Mouse (Mus musculus): Measurements from ENCODE around the gene Cyp4b1. TPM values are rescaled to one million over a fixed set of nuclear protein-coding genes. Genes with fewer than 3 reads are reported as not detected.
"Not testable (repeated sequence)": the region's sequence is repeated elsewhere in the genome, so short reads cannot be mapped to it uniquely, and the experiment has no call there.

Cyp4b1 gene
- total RNA-seq (2014; rRNA removed; ENCODE audit: low replicate concordance) = 8.7 and 14.5 TPM in 2 replicates
- 8.7 and 9.4 TPM in 2 replicates for polyA plus RNA-seq (2015; fragmentation: Nextera tagmentation; extraction: Ambion mirVana)

DNA sequence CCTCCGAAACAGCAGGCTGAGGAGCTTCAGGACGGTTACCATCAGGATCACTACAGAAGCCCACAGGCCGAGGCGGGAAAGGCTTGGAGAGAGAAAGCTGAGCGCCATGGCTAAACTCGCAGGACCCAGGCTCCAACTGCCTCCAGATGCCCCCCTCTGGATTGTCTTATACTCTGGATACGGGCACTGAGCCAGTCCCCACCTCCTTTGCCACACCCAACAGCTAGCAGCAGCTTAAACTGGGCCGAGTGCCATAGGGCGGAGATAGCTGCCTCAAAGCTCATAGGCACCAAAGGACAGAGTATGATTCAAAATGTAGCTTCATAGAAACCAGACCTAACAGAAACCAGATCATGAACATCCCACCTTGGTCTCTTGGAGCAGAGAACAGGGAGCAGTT, at the start of gene Cyp4b1:
TSS of gene Cyp4b1 (minus strand) at position 144 of the 400 bp plus-strand sequence.
- no peaks in the 10 kb centered on the region for H3K27me3 ChIP-seq (ENCODE audit: control insufficient read depth, insufficient read depth, low read length)
- no peak within 1 kb of the TSS for H3K9ac ChIP-seq (replicated peaks; ENCODE audit: low read depth, low read length)
- WGBS = 66% methylated on average over 9 of the region's 9 CpGs
- H3K4me1 ChIP-seq (ENCODE audit: control insufficient read depth, insufficient read depth) = peaks cover 7% of the 10 kb centered on the region; the same call in 1 of the 2 replicates
- H3K36me3 ChIP-seq (replicated peaks; ENCODE audit: control insufficient read depth, insufficient read depth, low read length) = no peaks in the 10 kb centered on the region
- H3K9me3 ChIP-seq (replicated peaks; ENCODE audit: control insufficient read depth, low read length) = no peaks in the 10 kb centered on the region
- H3K4me3 ChIP-seq (ENCODE audit: low read depth, low read length) = no peak within 1 kb of the TSS
- H3K27ac ChIP-seq (ENCODE audit: low read depth) = no peak within 1 kb of the TSS
- DNase-seq (ENCODE audit: low spot score) = peak; percentile 60
- TF ChIP-seq EP300 (IDR thresholded peaks at IDR 0.05; ENCODE audit: low read depth) (no peak), CTCF (IDR thresholded peaks at IDR 0.05; ENCODE audit: low read depth) (no peak)
- H3K4me2 ChIP-seq (ENCODE audit: low read depth, low read length) = no peak within 1 kb of the TSS
- peak; percentile 53 for ATAC-seq (ENCODE audit: insufficient read depth, low read depth)

- no peaks in the 10 kb centered on the region for H3K4me1 ChIP-seq (ENCODE audit: control insufficient read depth, insufficient read depth)
- H3K9ac ChIP-seq (replicated peaks; ENCODE audit: low read depth, low read length) = no peak overlapping the region
- TF ChIP-seq CTCF (IDR thresholded peaks at IDR 0.05; ENCODE audit: low read depth) (no peak), EP300 (IDR thresholded peaks at IDR 0.05; ENCODE audit: low read depth) (no peak)
- H3K4me2 ChIP-seq (ENCODE audit: low read depth, low read length) = no peak overlapping the region
- no peak overlapping the region for H3K4me3 ChIP-seq (ENCODE audit: low read depth, low read length)
- peak overlapping the region; percentile 34; the same call in 1 of the 2 replicates for H3K27ac ChIP-seq (ENCODE audit: low read depth)
- WGBS = 47% methylated on average over 4 of the region's 4 CpGs
- no peaks in the 10 kb centered on the region for H3K27me3 ChIP-seq (ENCODE audit: control insufficient read depth, insufficient read depth, low read length)
- ATAC-seq (ENCODE audit: insufficient read depth, low read depth) = no peak
- no peaks in the 10 kb centered on the region for H3K36me3 ChIP-seq (replicated peaks; ENCODE audit: control insufficient read depth, insufficient read depth, low read length)
- H3K9me3 ChIP-seq (replicated peaks; ENCODE audit: control insufficient read depth, low read length) = no peaks in the 10 kb centered on the region
- peak; percentile 6 for DNase-seq (ENCODE audit: low spot score)
These were observed 38.8 kb upstream of the Cyp4b1 start for GRCm38 (mm10) chr4:115686299-115686698.

GRCm38 (mm10) chr4:115659190-115659589, 11.7 kb upstream of the Cyp4b1 start:
- Histone ChIP-seq H3K4me3 (ENCODE audit: low read depth, low read length) (no peak overlapping the region), H3K27me3 (ENCODE audit: control insufficient read depth, insufficient read depth, low read length) (no peaks in the 10 kb centered on the region), H3K36me3 (replicated peaks; ENCODE audit: control insufficient read depth, insufficient read depth, low read length) (no peaks in the 10 kb centered on the region), H3K4me2 (ENCODE audit: low read depth, low read length) (no peak overlapping the region), H3K9ac (replicated peaks; ENCODE audit: low read depth, low read length) (no peak overlapping the region), H3K4me1 (ENCODE audit: control insufficient read depth, insufficient read depth) (peaks cover 6% of the 10 kb centered on the region; the same call in 1 of the 2 replicates), H3K27ac (ENCODE audit: low read depth) (no peak overlapping the region), H3K9me3 (replicated peaks; ENCODE audit: control insufficient read depth, low read length) (no peaks in the 10 kb centered on the region)
- no peak for TF ChIP-seq EP300 (IDR thresholded peaks at IDR 0.05; ENCODE audit: low read depth)
- no peak for TF ChIP-seq CTCF (IDR thresholded peaks at IDR 0.05; ENCODE audit: low read depth)
- ATAC-seq (ENCODE audit: insufficient read depth, low read depth) = no peak
- DNase-seq (ENCODE audit: low spot score) = no peak

DNA sequence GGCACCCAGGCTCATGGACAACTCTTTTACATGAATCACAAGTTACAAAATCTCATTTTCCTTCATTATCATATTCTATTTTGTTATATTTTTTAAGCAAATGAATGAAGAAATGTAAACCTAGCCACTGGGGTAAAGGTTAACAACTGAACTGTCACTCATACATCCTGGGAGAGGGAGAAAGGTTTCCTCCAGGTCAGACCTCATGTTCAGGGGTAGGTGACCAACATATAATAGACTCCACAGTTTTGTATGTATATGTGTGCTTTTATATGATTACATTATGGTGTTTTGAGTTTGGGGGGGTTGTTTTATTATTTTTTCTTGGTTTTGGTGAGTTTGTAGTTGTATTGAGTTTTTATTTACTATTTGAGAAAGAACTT, 10.3 kb upstream of the Cyp4b1 start:
- H3K4me2 ChIP-seq (ENCODE audit: low read depth, low read length) = peak overlapping the region; percentile 71; the same call in 1 of the 2 replicates

GRCm38 (mm10) chr4:115657104-115657866, 9.8 kb upstream of the Cyp4b1 start:
- H3K9me3 ChIP-seq (replicated peaks; ENCODE audit: control insufficient read depth, low read length) = no peaks in the 10 kb centered on the region
- H3K4me1 ChIP-seq (ENCODE audit: control insufficient read depth, insufficient read depth) = peaks cover 6% of the 10 kb centered on the region; the same call in 1 of the 2 replicates
- 0 out of 2 replicates have a peak overlapping the region, but pooled peaks have one; percentile 29 for H3K9ac ChIP-seq (replicated peaks; ENCODE audit: low read depth, low read length)
- peak overlapping the region; percentile 71 for H3K4me2 ChIP-seq (ENCODE audit: low read depth, low read length)
- no peaks in the 10 kb centered on the region for H3K27me3 ChIP-seq (ENCODE audit: control insufficient read depth, insufficient read depth, low read length)
- TF ChIP-seq CTCF (IDR thresholded peaks at IDR 0.05; ENCODE audit: low read depth) (no peak), EP300 (IDR thresholded peaks at IDR 0.05; ENCODE audit: low read depth) (no peak)
- peak overlapping the region; percentile 51 for H3K4me3 ChIP-seq (ENCODE audit: low read depth, low read length)
- 1% methylated on average over 32 of the region's 34 CpGs for WGBS
- DNase-seq (ENCODE audit: low spot score) (no peak), ATAC-seq (ENCODE audit: insufficient read depth, low read depth) (no peak)
- no peaks in the 10 kb centered on the region for H3K36me3 ChIP-seq (replicated peaks; ENCODE audit: control insufficient read depth, insufficient read depth, low read length)
- no peak overlapping the region for H3K27ac ChIP-seq (ENCODE audit: low read depth)

More for the DNA sequence above, 10.3 kb upstream of the Cyp4b1 start:
- DNase-seq (ENCODE audit: low spot score) = no peak
- TF ChIP-seq EP300 (IDR thresholded peaks at IDR 0.05; ENCODE audit: low read depth) = no peak
- no peak for TF ChIP-seq CTCF (IDR thresholded peaks at IDR 0.05; ENCODE audit: low read depth)
- ATAC-seq (ENCODE audit: insufficient read depth, low read depth) = no peak
- H3K27me3 ChIP-seq (ENCODE audit: control insufficient read depth, insufficient read depth, low read length) = no peaks in the 10 kb centered on the region
- peaks cover 6% of the 10 kb centered on the region; the same call in 1 of the 2 replicates for H3K4me1 ChIP-seq (ENCODE audit: control insufficient read depth, insufficient read depth)
- H3K36me3 ChIP-seq (replicated peaks; ENCODE audit: control insufficient read depth, insufficient read depth, low read length) = no peaks in the 10 kb centered on the region
- H3K9ac ChIP-seq (replicated peaks; ENCODE audit: low read depth, low read length) = no peak overlapping the region
- H3K27ac ChIP-seq (ENCODE audit: low read depth) = no peak overlapping the region
- no peaks in the 10 kb centered on the region for H3K9me3 ChIP-seq (replicated peaks; ENCODE audit: control insufficient read depth, low read length)
- no peak overlapping the region for H3K4me3 ChIP-seq (ENCODE audit: low read depth, low read length)

DNA sequence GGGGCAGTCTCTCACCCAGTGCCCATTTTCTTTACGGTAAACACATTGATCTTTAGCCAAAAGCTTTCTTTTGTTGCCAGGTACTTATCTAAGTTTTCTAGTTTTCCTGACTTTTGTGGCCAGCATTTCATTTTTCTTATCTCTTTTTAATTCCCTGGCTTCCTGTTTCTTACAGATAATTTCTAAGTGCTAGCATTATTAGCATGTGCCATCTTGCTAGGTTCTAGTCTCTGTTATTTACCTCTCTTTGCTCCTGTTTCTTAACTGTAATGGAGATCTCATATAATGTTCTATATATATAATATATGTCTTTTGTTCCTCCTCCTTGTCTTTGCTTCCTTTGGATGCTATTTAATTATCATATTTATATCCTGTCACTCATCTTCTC, 9.0 kb upstream of the Cyp4b1 start:
- not testable (repeated sequence) for H3K4me2 ChIP-seq (ENCODE audit: low read depth, low read length); H3K36me3 ChIP-seq (replicated peaks; ENCODE audit: control insufficient read depth, insufficient read depth, low read length)
- WGBS = 82% methylated on average over 1 of the region's 1 CpGs

DNA sequence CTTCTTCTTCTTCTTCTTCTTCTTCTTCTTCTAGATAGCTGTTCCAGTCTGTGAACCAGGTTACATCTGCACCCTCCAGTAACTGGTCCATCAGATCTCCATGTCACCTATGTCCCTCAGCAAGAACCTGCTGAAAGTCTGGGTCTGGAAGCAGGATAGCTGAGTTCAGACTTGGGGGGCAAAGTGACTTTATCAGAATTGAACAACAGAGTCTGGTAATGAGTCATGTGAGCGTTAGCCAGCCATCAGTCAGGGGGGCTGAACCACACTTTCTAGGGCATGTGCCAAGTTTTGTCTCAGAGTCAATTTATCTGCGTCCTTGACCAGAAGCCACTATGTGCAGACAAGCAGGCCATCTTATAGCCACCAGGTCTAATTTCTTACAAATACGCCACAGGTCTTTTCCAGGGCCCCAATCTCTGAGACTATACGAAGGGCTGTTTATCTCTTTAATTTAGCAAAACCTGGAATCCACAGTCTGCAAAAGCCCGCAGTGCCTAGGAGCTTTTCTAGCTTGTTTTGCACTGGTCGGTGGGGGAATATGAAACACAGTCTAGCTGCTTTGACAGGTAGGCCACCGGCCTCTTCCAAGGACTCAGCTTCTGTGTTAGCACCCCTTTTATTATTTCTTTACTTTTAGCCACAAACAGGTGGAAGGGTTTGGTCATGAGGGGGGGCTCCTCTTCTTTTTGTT, 8.5 kb upstream of the Cyp4b1 start:
- WGBS = 73% methylated on average over 7 of the region's 7 CpGs
- H3K4me1 ChIP-seq (ENCODE audit: control insufficient read depth, insufficient read depth); H3K4me3 ChIP-seq (ENCODE audit: low read depth, low read length); H3K4me2 ChIP-seq (ENCODE audit: low read depth, low read length); DNase-seq (ENCODE audit: low spot score); H3K36me3 ChIP-seq (replicated peaks; ENCODE audit: control insufficient read depth, insufficient read depth, low read length); H3K9me3 ChIP-seq (replicated peaks; ENCODE audit: control insufficient read depth, low read length); H3K27ac ChIP-seq (ENCODE audit: low read depth); ATAC-seq (ENCODE audit: insufficient read depth, low read depth); H3K9ac ChIP-seq (replicated peaks; ENCODE audit: low read depth, low read length); H3K27me3 ChIP-seq (ENCODE audit: control insufficient read depth, insufficient read depth, low read length): not testable (repeated sequence)

More for the DNA sequence above, 9.0 kb upstream of the Cyp4b1 start:
- H3K27ac ChIP-seq (ENCODE audit: low read depth); H3K9me3 ChIP-seq (replicated peaks; ENCODE audit: control insufficient read depth, low read length); H3K4me1 ChIP-seq (ENCODE audit: control insufficient read depth, insufficient read depth); ATAC-seq (ENCODE audit: insufficient read depth, low read depth); H3K9ac ChIP-seq (replicated peaks; ENCODE audit: low read depth, low read length); H3K27me3 ChIP-seq (ENCODE audit: control insufficient read depth, insufficient read depth, low read length); DNase-seq (ENCODE audit: low spot score); H3K4me3 ChIP-seq (ENCODE audit: low read depth, low read length): not testable (repeated sequence)

Data from heart, postnatal 0 days (tissue).